Mouse (Mus musculus): ENCODE measurements around the gene Fam187a.

DNA sequence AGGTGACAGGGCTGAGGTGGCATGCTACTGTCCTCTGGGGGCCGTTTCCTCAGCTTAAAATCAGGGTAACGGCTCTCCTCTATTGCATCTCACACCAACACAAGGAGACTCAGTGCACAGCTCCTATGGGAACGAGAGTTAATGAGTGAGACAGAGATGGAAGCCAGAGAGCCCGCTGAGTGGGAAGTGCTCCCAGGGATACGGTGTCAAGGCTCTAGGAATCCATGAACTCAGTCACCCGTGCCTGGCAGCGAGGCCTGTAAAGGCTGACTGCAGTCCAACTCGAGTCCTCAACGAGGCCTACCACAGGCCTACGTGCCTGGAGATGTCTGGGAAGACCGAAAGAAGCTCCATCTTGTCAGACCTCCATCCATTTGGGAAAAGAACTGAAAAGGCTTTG, 26.0 kb upstream of the Fam187a start:
- TF ChIP-seq EP300 (IDR thresholded peaks at IDR 0.05; ENCODE audit: low read depth) (no peak), CTCF (IDR thresholded peaks at IDR 0.05; ENCODE audit: low read depth) (no peak)

Measured in liver, postnatal 0 days (tissue).